Mouse (Mus musculus) cerebellum, adult 2 months (tissue): ENCODE data around the gene Rab14.

Experiments used
- CTCF ChIP-seq: fragments of 200-500 bp; IDR thresholded peaks from 2 replicates; pipeline ENCODE4 v1.5.1; 2011; ENCODE audit warnings: low read depth, mild to moderate bottlenecking, control low read depth, low read length, moderate library complexity, borderline replicate concordance; ENCODE audit not compliant: insufficient read depth
- POLR2A ChIP-seq: fragments of 200-500 bp; IDR thresholded peaks from 2 replicates; pipeline ENCODE4 v1.6.1; 2011; ENCODE audit warnings: low read length, control low read depth, borderline replicate concordance; ENCODE audit not compliant: insufficient read depth

DNA sequence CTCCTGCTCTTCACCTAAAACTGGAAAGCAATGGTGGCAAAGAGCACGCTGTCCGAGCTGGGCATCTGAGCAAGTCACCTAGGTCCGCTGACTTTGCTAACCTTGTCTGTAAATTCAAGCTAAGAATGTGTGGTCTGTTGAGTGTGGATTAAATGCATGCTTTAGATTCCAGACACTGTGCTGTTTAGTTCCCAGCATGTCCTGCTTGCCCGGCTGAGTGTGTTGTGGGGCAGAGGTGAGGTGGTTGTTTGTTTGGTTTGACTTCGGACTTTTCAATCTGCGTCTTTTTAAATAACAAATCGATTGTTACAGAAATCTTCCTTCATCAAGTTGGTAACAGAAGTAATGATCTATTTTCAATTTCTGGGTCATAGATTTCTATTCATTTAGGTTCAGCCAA, 43.1 kb downstream of the Rab14 start:
- TF ChIP-seq CTCF (no peak), POLR2A (no peak)
